Mouse (Mus musculus): ENCODE results near the gene Gm5767.

GRCm38 (mm10) chr16:8725807-8726206 lies 45.2 kb downstream of the Gm5767 start:
- TF ChIP-seq CTCF (IDR thresholded peaks at IDR 0.05) (no peak), EP300 (IDR thresholded peaks at IDR 0.05; ENCODE audit: insufficient read depth, low read depth, low read length) (no peak)

Measured in heart, adult 2 months (tissue).